Mouse (Mus musculus) mouse embryonic stem cell (cell line): Measurements from ENCODE around the gene Zfp219.

ENCODE experiments used
- in situ Hi-C, 2 experiments: fragments of 300-500 bp; cut with MboI; formaldehyde crosslinking; loops; 1 replicate in 1 of 2; 3 replicates in 1 of 2; pipeline ENCODE4 v1.14.3; 2019 to 2020; ENCODE audit warnings: low sequenced_read_pairs in 2 of 2, low pct_unique_long_range_greater_than_20kb in 1 of 2, mixed read lengths in 1 of 2; ENCODE audit not compliant: unreplicated experiment in 1 of 2

Zfp219 gene

GRCm38 (mm10) chr14:52021138-52021529, 601 bp upstream of the Zfp219 start:
- in situ Hi-C loops, result loop anchor here (10.0 to 25.0 kb wide), 2 partner anchors 116 to 1084 kb away; partner anchors contain the start of genes Gm49342 (in 1 of the 2), Pip4p1 (in 1 of the 2) and Pnp (in 1 of the 2)

GRCm38 (mm10) chr14:52019590-52020340, 768 bp downstream of the Zfp219 start:
- in situ Hi-C loops, result loop anchor here (10.0 to 25.0 kb wide), 2 partner anchors 115 to 1082 kb away; partner anchors contain the start of genes Gm49342 (in 1 of the 2), Pip4p1 (in 1 of the 2) and Pnp (in 1 of the 2)

DNA sequence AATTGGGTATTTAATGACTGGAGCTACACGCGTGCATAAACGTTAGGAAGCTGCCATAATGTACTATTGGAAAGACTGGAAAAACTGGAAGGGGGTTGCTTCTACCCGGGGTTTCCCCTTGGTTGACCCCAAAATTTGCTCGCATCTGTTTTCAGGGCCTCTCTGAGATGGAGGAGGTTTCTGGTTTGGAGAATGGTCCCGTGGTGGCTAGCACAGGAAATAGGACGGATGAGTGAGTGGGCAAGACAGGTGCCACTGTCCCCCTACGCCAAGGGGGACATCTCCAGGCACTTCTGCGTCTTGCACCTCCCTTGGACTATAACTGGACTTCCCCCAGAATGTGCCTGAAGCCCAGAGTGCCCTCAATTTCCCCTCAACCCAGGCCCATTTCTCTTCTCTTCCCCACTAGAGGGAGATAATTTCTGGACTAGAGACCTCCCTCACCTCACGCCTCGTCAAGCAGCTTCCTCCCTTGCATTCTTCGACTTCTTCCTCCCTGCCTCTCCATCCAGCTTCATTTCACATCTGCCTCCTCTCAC, 1.4 kb downstream of the Zfp219 start:
- in situ Hi-C loops, result loop anchor here in 1 of 2 experiments (25.0 kb wide), 1 partner anchor 1082 kb away; the partner anchor contains the start of genes Gm49342, Pip4p1 and Pnp

- in situ Hi-C loops, result loop anchor here in 1 of 2 experiments (25.0 kb wide), 1 partner anchor 1081 kb away; the partner anchor contains the start of genes Gm49342, Pip4p1 and Pnp
These were observed 2.1 kb downstream of the Zfp219 start for GRCm38 (mm10) chr14:52018248-52019050.

DNA sequence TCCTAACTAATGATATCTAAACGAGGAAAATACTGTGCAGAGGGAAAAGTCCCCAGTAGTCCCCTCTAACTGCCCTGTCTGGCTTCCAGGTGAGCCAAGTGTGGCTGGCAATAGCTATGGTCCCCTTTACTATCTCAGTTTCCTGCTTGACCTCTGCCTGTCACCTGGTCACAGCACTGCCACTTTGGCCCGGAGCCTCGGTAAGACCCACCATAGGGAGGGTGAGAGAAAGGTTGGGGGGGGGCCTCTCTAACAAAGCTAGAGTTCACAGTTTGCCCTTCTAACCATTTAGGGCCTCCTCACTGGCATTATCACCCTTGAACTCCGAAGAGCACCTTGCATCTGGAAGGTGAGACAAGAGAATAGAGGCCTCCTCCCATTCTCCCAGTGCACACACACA, 2.9 kb downstream of the Zfp219 start:
- in situ Hi-C loops, result loop anchor here in 1 of 2 experiments (25.0 kb wide), 1 partner anchor 1080 kb away; the partner anchor contains the start of genes Gm49342, Pip4p1 and Pnp

DNA sequence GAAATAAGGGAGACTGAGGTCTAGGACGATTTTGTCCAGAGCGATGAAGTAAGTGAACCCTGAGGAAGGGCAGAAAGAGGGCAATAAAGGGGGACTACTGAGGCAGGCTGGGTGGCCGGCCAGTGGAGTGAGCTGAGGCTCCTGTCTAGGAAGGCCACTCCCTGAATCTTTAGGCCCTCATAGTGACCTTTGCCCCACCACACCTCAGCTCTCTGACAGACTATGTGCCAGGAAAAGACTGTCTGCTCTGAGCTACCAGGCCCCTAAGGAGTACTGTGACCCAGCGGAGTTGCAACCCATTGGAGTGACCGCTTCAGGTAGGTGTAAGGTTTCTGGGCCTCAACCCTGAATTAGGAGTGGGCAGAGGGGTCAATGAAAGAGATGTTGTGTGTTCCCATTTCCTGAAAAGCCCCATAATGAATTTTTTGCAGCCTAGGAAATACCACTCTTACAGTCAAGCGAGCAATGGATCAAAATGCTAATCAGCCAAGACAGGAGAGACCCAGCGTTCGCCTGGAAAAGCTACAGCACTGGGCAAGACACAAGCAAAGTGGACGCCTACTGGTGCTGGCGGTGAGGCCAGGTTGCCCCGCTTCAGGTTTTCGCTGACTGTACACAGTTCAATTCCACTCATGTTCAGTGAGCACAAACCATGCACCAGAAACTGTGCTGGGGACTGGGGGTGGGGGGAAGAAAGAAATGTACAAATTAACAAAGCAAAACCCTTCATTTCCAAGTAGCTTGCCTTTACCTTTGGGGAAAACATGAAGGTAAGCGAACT, 3.7 kb downstream of the Zfp219 start:
- in situ Hi-C loops, result loop anchor here in 1 of 2 experiments (25.0 kb wide), 1 partner anchor 1080 kb away; the partner anchor contains the start of genes Gm49342, Pip4p1 and Pnp

DNA sequence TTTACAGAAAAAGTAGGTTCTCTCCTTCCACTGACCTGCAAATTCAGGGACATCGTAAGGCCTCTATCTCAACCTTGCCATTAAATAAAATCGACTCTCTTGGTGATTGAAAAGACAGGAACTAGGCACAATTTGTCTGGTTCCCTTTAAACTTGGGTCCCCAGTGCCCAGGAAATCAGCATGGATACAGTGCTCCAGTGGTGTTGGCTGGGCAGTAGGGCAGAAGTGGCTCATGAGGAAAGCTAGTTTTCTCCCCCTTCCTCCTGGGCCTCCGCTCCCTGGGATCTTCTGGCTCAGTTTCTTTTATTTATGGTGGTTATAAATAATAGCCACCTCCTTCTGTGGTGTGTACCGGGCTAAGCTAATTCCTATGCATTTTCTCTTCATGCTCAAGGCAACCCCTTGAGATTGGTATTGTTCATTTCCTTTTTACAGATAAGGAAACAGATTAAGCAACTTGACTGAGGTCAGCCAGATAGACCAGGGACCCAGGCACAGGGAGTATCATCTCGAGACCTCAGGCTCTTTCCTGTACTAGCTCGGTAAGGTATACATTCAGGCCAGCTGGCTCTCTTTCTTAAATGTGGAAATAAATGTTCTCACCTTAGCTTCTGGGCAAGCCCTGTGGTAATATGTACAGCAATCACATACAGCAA, 5.0 kb downstream of the Zfp219 start, which contains the start of gene Tmem253:
TSS of gene Tmem253 (plus strand) at position 214 of the 656 bp plus-strand sequence.
- in situ Hi-C loops, result loop anchor here in 1 of 2 experiments (25.0 kb wide), 1 partner anchor 1078 kb away; the partner anchor contains the start of genes Gm49342, Pip4p1 and Pnp

GRCm38 (mm10) chr14:52014761-52015311, 5.7 kb downstream of the Zfp219 start:
- in situ Hi-C loops, result loop anchor here in 1 of 2 experiments (25.0 kb wide), 1 partner anchor 1078 kb away; the partner anchor contains the start of genes Gm49342, Pip4p1 and Pnp

GRCm38 (mm10) chr14:52014271-52014760, 6.2 kb downstream of the Zfp219 start:
- in situ Hi-C loops, result loop anchor here in 1 of 2 experiments (25.0 kb wide), 1 partner anchor 1077 kb away; the partner anchor contains the start of genes Gm49342, Pip4p1 and Pnp

DNA sequence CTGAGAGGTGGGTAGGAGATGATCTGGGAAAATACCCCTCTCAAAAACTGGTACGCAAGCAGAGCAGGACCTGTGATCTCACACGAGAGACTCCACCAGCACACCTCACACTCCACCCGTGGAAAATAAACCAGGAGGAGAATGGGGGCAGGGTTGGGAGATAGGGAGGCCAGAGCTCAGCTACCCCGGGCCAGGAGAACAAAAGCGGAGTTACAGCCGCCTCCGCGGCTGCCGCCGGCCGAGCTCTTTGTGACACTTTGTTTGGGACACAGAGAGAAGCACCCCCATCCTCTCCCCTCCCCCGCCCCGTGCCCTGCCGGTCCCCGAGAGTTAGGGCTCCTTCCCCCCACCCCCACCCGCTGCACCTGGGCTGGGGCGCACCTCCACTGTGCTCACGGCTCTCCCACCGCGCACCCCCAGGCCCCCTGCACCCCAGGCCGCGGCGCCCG, 6.7 kb downstream of the Zfp219 start:
- in situ Hi-C loops, result loop anchor here in 1 of 2 experiments (25.0 kb wide), 1 partner anchor 1076 kb away; the partner anchor contains the start of genes Gm49342, Pip4p1 and Pnp

DNA sequence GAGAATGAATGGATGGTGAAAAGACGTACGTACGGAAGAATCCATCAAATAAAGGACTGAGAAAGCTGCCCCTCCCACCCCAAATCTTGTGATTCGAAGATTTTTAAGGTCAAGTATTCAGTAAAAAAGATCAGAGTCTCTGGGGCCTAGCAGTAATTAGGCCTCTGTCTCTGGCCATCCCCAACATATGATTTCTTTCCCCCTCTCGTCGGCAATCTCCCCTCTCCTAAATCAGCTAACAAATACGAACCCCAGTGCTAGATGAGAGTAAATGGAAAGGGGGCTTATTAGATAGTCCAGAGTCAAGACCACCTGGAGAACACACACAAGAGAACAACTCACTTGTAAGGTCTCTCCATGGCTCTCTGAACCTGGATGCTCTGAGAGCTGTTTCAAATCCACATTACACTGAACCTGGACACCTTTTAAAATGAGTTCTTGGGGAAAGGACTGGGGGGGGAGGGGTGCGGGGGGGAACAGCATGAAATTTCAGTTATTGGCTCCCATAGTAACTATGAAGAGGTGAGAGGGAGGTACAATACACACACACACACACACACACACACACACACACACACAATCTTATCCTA, 7.4 kb downstream of the Zfp219 start:
- in situ Hi-C loops, result loop anchor here in 1 of 2 experiments (25.0 kb wide), 1 partner anchor 1076 kb away; the partner anchor contains the start of genes Gm49342, Pip4p1 and Pnp

DNA sequence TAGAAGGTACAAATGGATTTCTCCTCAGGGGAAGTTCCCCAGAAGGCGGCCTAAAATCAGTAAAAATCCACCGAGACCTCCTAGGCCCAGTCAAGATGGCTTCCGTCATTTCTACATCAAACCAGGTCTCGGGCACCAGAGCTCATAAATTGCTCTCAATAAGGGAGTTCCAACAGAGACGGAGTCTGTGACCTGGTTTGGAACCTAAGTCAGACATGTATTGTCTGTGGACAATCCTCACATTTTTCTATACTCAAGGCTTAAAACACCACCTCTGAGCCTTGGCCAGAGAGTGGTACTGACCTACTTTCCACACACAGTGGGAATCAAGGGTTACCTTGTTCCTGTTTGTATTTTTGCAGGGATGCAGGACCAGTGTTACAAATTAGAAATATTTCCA, 8.0 kb downstream of the Zfp219 start:
- in situ Hi-C loops, result loop anchor here in 1 of 2 experiments (25.0 kb wide), 1 partner anchor 1075 kb away; the partner anchor contains the start of genes Gm49342, Pip4p1 and Pnp

DNA sequence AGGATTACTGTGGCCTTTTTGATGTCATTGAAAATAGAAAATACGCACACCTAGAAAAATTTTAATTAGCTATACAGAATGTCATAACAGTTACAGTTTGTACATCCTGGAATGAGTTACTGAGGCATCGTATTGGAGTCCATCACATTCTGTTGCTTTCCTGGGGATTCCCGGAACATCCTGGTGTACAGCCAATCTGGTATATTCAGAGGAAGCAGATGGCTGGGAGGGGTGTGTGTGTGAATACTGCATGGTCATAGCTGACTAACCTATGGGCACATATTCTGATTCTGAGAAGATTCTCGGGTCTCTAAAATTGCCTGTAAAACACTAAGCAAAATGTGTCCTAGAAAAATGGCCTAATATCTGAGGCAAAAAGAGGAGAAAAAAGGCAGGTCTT, 8.4 kb downstream of the Zfp219 start:
- in situ Hi-C loops, result loop anchor here in 1 of 2 experiments (25.0 kb wide), 1 partner anchor 1075 kb away; the partner anchor contains the start of genes Gm49342, Pip4p1 and Pnp

GRCm38 (mm10) chr14:52011683-52012082, 8.8 kb downstream of the Zfp219 start:
- in situ Hi-C loops, result loop anchor here in 1 of 2 experiments (25.0 kb wide), 1 partner anchor 1074 kb away; the partner anchor contains the start of genes Gm49342, Pip4p1 and Pnp

- in situ Hi-C loops, result loop anchor here in 1 of 2 experiments (25.0 kb wide), 1 partner anchor 1073 kb away; the partner anchor contains the start of genes Gm49342, Pip4p1 and Pnp
These were observed 10.0 kb downstream of the Zfp219 start for GRCm38 (mm10) chr14:52010446-52011111.
